Mouse (Mus musculus): Measurements from ENCODE around the gene Gjc2.

Gjc2 gene

GRCm38 (mm10) chr11:59208153-59208831 is 25.3 kb upstream of the Gjc2 start, which contains the start of gene 2310033P09Rik:
Gene 2310033P09Rik (plus strand): TSS chr11:59208321.
- DNase-seq, result peak; percentile 94 to 95

DNA sequence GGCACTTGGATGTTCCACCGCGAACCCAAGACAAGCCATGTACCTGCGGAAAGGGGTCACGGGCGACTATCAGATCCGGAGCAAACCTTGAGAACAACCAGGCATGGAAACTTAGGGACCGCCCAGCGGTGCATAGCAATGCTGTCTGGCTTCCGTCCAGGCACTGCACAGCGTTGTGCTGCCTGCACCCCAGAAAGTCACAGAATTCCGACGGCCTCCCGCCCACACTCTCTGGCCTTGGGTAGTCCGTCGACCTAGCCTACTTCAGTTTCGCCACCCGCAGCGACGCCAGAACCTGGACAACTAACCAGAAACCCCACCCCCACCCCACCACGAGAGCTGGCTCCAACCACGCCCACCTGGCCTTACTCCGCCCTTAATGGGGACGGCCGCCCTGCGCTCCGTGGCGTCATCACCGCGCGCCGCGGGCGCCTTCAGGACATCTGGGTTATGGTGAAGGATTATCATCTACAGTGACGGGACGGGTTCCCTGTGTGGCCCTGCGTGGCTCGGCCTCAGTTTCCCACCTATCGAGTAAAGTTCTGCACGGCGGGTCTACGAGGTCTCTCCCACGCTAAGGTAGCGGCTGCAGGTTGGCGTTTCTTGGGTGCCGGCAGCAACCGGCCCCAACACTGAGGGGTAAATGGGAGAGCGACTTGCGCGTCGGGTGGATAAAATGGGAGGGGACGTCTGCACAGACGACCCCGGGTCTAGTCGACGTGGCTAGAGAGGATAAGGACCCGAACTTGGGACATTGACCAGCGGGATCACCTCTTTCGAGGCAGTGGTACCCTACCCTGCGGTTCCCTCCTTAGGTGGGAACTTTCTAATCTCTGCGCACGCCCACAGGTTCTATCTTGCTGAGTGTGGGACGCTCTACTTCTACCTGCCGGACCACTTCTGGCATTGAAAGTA is 19.3 kb upstream of the Gjc2 start, which contains the start of gene Mrpl55:
TSS of gene Mrpl55 (plus strand) at position 406 of the 915 bp plus-strand sequence.
- peak; percentile 92 to 95 for DNase-seq

DNA sequence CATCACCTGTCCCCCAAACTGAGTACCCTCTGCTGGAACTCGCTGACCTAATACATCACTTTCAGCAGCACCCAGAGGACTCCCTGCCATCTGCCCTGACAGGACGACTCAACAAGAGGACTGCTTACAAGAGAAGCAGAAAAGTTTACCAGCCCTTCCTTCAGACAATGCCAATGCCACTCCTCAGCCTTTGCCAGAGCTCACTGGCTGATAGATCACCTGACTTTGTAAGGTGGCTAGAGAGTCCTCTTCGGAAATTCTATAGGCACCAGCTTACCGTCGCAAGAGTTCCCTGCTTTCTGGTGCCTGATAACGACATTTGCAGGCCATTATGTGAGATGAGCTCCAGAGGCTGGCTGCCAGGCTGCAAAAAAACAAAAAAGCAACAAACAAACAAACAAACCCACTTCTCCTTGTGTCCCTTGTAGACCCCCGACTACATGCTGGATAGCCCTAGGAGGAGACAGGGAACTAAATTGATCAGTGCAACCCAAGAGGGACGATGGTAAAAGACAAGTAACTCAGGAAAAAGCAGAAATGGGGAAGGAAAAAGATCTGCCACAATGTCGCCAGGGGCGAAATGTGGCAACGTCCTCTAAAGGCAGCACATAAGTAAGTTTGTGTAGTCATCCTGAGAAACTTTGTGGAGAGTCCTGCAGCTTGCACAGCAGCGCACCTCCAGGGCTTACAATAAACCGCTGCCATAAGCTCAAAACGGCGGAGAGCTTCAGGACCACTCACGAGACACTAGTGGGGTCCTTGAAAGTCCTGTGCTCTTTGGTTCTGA is 18.4 kb upstream of the Gjc2 start:
- no peak for DNase-seq

- DNase-seq, result no peak
Observed at GRCm38 (mm10) chr11:59196230-59196629, 13.2 kb upstream of the Gjc2 start.

DNA sequence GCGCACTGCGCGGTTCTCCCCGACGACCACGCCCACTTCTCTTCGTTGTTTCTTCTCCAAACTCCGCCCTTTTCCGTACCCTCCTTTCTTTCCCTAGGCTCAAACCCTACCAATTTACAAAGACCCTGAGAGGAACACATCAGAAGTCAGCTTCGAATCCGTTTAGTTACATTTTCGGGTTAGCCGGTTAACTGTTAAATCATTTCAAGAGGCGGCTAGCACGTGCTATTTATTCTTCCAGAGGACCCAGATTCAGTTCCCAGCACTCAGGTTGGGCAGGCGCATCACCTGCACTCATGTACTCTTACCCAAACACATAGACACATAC is 9.0 kb upstream of the Gjc2 start, which contains the start of gene Guk1:
TSS of gene Guk1 (minus strand) at position 154 of the 328 bp plus-strand sequence.
- no peak for DNase-seq

DNA sequence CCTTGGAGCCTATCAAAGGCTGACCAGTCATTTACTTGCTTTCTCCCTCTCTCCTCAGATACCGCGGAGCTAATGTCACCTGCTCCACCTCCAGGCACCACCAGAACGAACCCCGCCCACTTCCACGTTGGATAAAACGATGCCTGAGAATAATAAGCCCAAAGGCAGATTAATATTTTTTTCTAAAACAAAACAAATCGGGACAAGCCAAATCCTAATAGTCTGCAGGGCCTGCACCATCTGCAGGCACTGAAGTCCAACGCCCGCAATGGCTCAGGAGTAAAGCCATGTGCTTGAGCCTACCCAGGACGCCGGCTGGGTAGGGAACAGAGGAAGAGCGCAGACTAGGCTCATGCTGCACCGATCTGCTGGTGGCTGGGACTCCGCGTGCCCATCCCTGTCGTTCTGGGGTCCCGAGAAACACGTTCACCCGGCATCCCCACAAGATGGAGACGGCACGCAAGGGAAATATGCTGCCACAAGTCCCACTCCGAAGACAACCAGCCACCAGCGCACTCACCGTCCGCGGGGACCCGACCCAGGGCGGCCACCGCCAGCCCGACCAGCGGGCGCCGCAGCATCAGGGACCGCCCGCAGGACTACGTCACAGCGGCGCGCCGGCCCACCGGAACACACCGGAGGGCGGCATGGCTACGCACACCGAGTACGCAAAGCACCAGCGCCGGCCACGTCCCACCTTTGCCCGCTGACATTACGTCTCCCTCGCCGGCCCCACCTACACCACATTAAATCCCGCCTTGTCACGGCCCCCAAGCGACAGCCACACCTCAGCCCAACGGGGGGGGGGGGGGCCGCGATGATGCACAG is 8.4 kb upstream of the Gjc2 start:
- DNase-seq, result peak; percentile 86 to 89

DNA sequence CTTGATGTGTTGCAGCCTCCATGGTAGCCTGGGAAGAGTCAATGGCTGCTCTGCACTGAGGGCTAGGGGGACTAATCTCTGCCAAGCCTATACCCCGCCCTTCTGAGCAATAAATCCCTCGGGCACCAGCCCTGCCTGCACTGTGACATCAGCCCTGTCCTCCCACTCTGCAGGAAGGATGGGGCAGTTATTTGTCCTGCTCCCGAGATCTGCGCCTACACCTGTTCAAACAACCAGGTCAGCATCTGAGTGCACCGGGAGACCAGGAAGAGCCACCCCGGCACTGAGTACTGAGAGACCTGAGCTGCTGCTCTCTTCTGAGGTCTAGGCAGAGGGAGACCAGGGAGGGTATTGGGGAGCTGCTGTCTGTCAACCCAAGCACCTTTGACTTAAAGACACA is 4.7 kb upstream of the Gjc2 start:
- DNase-seq, result no peak

GRCm38 (mm10) chr11:59185490-59185889 is 2.5 kb upstream of the Gjc2 start:
- no peak for DNase-seq

- peak; percentile 56 to 62 for DNase-seq
Observed at GRCm38 (mm10) chr11:59183821-59184220, 808 bp upstream of the Gjc2 start.

DNA sequence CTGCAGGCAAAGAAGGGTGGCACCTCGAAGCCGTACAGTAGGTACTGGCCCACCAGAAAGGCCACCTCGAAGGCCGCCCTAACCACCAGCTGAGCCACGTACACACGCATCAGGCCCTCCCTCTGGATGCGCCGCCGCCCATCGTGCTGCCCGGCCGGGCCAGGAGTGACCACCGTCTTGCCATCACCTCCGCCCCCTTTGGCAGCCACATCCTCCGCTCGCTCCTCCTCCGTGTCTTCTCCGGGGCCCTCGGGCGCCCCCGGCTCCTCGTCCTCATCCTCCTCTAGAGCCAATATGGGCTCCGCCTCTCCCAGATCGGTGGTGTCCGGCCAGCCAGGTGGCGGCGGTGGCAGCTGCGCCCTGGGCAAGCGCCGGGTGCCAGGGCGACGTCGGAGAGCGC is 6.1 kb downstream of the Gjc2 start:
- no peak for DNase-seq

GRCm38 (mm10) chr11:59176475-59176874 is 6.5 kb downstream of the Gjc2 start:
- DNase-seq, result no peak

GRCm38 (mm10) chr11:59174189-59174838 is 8.7 kb downstream of the Gjc2 start:
- no peak for DNase-seq

GRCm38 (mm10) chr11:59170549-59170948 is 12.5 kb downstream of the Gjc2 start:
- no peak for DNase-seq

- no peak for DNase-seq
Observed at GRCm38 (mm10) chr11:59169807-59170206, 13.2 kb downstream of the Gjc2 start.

- no peak for DNase-seq
Observed at GRCm38 (mm10) chr11:59165616-59166241, 17.3 kb downstream of the Gjc2 start.

GRCm38 (mm10) chr11:59164384-59164783 is 18.6 kb downstream of the Gjc2 start:
- no peak for DNase-seq

DNA sequence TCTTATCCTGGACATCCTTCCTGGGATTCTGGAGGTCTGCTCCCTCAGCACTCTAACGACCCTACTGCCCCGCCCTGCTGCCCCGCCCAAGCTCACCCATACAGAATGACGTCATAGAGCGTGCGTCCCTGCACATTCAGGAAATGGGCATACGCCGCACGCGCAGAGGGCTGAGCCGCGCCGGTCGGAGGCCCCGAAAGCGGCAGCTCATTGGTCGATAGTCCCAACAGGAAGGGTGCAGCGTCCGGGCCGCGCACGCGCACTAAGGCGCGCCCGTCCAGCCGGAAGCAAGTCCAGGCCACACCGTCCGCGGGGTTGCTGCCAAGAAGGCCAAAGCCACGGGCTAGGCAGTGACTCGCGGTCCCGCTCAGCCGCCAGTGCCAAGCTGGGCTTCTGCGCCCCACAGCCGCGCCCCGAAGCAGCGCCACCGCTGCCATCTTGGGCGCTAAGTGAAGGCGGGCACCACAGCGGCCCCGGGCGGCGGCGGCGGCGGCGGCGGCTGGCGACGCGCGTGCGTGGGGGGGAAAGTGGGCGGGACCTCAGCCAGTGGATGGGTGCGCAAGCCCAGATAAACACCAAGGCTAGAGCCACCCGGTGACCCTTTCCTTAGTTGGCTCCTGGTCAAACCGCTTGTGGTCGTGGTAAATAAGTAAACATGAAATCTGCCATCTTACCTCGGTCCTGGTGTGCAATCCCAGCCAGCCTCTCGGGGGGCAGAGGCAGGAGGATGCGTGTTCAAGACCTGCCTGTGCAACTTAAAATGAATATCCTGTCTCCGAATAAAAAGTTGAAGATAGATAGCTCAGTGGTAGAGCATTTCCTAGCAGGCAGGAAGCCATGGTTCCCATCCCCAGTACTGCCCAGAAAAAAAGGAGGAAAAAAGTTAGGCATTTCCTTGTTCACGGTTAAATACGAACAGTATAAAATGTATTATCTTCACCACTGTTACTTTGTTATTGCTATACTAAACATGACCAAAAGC is 19.5 kb downstream of the Gjc2 start, which contains the start of gene Iba57:
TSS of gene Iba57 (minus strand) at position 485 of the 982 bp plus-strand sequence.
- DNase-seq, result peak; percentile 98

- DNase-seq, result peak in 1 of 2 experiments; percentile 13
Observed at GRCm38 (mm10) chr11:59162443-59163254, 20.4 kb downstream of the Gjc2 start.

DNA sequence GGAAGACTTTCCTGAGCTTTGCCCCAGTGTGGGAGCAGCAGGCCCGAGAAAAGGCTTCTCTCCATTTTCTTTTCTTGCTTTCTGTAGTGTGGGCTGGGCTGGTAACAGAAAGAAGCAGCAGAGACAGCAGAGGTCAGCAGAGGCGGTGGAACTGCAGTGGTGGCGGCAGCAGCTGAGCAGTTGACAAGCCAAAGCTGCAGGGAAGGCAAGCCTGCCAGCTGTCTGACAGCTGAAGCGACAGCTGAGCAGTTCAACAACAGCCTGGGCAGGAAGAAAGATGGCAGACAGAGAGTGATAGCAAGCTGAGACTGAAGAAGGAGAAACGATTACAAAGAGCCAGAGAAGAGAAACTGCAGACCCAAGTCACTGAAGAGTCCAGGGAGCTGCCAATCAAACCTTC is 21.6 kb downstream of the Gjc2 start:
- DNase-seq, result no peak
